Mouse (Mus musculus) midbrain, embryonic 14.5 days (tissue): Measurements from ENCODE around the gene Clip2. TPM values are rescaled to one million over a fixed set of nuclear protein-coding genes. Genes with fewer than 3 reads are reported as not detected.

Source experiments
- ATAC-seq: fragments of 200-750 bp; cut with Nextera tagmentation; 2 replicates; pipeline ENCODE4 v1.8.0; 2017; ENCODE audit warnings: moderate number of reproducible peaks, moderate library complexity; ENCODE audit not compliant: low FRiP score, low TSS enrichment
- DNase-seq: peaks from one replicate; pipeline ENCODE4 v3.0.0-alpha.2; 2015
- H3K27ac ChIP-seq: fragments of 300-500 bp; sonication (generic); replicated peaks from 2 replicates; pipeline ENCODE4 v1.5.1; 2014; ENCODE audit warnings: mild to moderate bottlenecking, low read depth, low read length, moderate library complexity
- H3K27me3 ChIP-seq: fragments of 300-500 bp; sonication (generic); 2 replicates; pipeline ENCODE4 v1.6.1; 2014; ENCODE audit warnings: low read length, control low read depth, mixed read lengths; ENCODE audit not compliant: control insufficient read depth, insufficient read depth
- H3K36me3 ChIP-seq: fragments of 300-500 bp; sonication (generic); 2 replicates; pipeline ENCODE4 v1.6.1; 2014; ENCODE audit warnings: low read length, control low read depth; ENCODE audit not compliant: control insufficient read depth, insufficient read depth
- H3K4me1 ChIP-seq: fragments of 300-500 bp; sonication (generic); 2 replicates; pipeline ENCODE4 v1.6.1; 2014; ENCODE audit warnings: mild to moderate bottlenecking, antibody characterized with exemption, low read length, control low read depth; ENCODE audit not compliant: control insufficient read depth, insufficient read depth
- H3K4me2 ChIP-seq: fragments of 300-500 bp; sonication (generic); 2 replicates; pipeline ENCODE4 v1.6.1; 2014; ENCODE audit warnings: mild to moderate bottlenecking, low read length, moderate library complexity
- H3K4me3 ChIP-seq: fragments of 300-500 bp; sonication (generic); replicated peaks from 2 replicates; pipeline ENCODE4 v1.5.1; 2014; ENCODE audit warnings: low read depth, low read length
- H3K9ac ChIP-seq: fragments of 300-500 bp; sonication (generic); replicated peaks from 2 replicates; pipeline ENCODE4 v1.6.1; 2014; ENCODE audit warnings: mild to moderate bottlenecking, low read length, moderate library complexity
- H3K9me3 ChIP-seq: fragments of 300-500 bp; sonication (generic); 2 replicates; pipeline ENCODE4 v1.6.1; 2016; ENCODE audit warnings: low read length, control low read depth, mixed read lengths; ENCODE audit not compliant: control insufficient read depth
- WGBS: fragments of 180-500 bp; shearing (Covaris S2); extraction: QIAGEN DNeasy Blood & Tissue Kit; methylation state at CpG from one replicate; pipeline ENCODE4 v1.1.7; 2014; 5-methylcytosine and 5-hydroxymethylcytosine counted together
- polyA plus RNA-seq: library from polyadenylated mRNA; unstranded; fragments of >200 nt; fragmentation: Nextera tagmentation; extraction: Ambion mirVana; gene quantifications from 2 replicates; pipeline ENCODE4 v1.2.1, GENCODE M21; 2014

The Clip2 gene
- polyA plus RNA-seq, 1 experiment from 2014 or later, result 18.2 TPM

GRCm38 (mm10) chr5:134507859-134508399, 44.3 kb downstream of the Clip2 start:
- Histone ChIP-seq H3K4me2 (no peak overlapping the region), H3K27ac (peak overlapping the region; percentile 32; the same call in 1 of the 2 replicates), H3K4me3 (no peak overlapping the region), H3K9ac (no peak overlapping the region), H3K4me1 (no peaks in the 10 kb centered on the region), H3K27me3 (no peaks in the 10 kb centered on the region), H3K36me3 (peaks cover 91% of the 10 kb centered on the region), H3K9me3 (no peaks in the 10 kb centered on the region)
- DNase-seq (no peak), ATAC-seq (no peak)
- WGBS, result 71% methylated on average over 5 of the region's 5 CpGs

GRCm38 (mm10) chr5:134507307-134507706, 44.9 kb downstream of the Clip2 start:
- H3K9ac ChIP-seq, result no peak overlapping the region
- no peaks in the 10 kb centered on the region for H3K9me3 ChIP-seq
- no peak overlapping the region for H3K4me2 ChIP-seq
- WGBS, result 22% methylated on average over 10 of the region's 10 CpGs
- peaks cover 91% of the 10 kb centered on the region for H3K36me3 ChIP-seq
- ATAC-seq (no peak), DNase-seq (peak; percentile 68)
- peak overlapping the region; percentile 32; the same call in 1 of the 2 replicates for H3K27ac ChIP-seq
- H3K27me3 ChIP-seq, result no peaks in the 10 kb centered on the region
- no peak overlapping the region for H3K4me3 ChIP-seq
- H3K4me1 ChIP-seq, result no peaks in the 10 kb centered on the region

GRCm38 (mm10) chr5:134505810-134506292, 46.4 kb downstream of the Clip2 start:
- Histone ChIP-seq H3K36me3 (peaks cover 91% of the 10 kb centered on the region), H3K4me1 (no peaks in the 10 kb centered on the region), H3K9ac (no peak overlapping the region), H3K27ac (no peak overlapping the region), H3K4me3 (no peak overlapping the region), H3K27me3 (no peaks in the 10 kb centered on the region), H3K9me3 (no peaks in the 10 kb centered on the region), H3K4me2 (no peak overlapping the region)
- WGBS, result 69% methylated on average over 9 of the region's 9 CpGs
- ATAC-seq, result peak; percentile 15; the same call in 1 of the 2 replicates
- peak; percentile 45 for DNase-seq

DNA sequence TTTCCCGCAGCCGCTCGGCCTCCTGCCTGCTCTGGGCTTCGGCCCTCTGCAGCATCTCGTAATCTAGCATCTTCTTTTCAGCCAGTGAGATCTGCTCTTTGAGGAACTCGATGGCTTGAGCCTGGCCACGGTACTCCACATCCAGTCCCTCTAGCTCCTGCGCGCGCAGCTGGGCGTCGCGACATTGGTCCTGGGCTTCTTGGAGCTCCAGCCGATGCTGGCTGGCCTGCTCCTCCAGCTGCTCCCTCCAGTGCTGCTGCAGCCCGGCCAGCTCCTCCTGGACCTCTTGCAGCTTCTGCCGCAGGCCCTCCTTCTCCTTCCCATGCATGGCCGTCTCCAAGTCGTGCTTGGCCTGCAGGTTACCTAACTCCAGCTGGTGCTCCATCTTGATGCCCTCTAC, 49.6 kb downstream of the Clip2 start:
- ATAC-seq (no peak), DNase-seq (no peak)
- peaks cover 89% of the 10 kb centered on the region for H3K36me3 ChIP-seq
- H3K27me3 ChIP-seq, result no peaks in the 10 kb centered on the region
- no peak overlapping the region for H3K9ac ChIP-seq
- no peak overlapping the region for H3K4me2 ChIP-seq
- 95% methylated on average over 18 of the region's 18 CpGs for WGBS
- H3K9me3 ChIP-seq, result no peaks in the 10 kb centered on the region
- H3K27ac ChIP-seq, result no peak overlapping the region
- no peak overlapping the region for H3K4me3 ChIP-seq
- H3K4me1 ChIP-seq, result no peaks in the 10 kb centered on the region

GRCm38 (mm10) chr5:134501453-134501852, 50.8 kb downstream of the Clip2 start:
- Histone ChIP-seq H3K9ac (no peak overlapping the region), H3K36me3 (peaks cover 91% of the 10 kb centered on the region), H3K27ac (no peak overlapping the region), H3K27me3 (no peaks in the 10 kb centered on the region), H3K4me1 (no peaks in the 10 kb centered on the region), H3K4me3 (no peak overlapping the region), H3K9me3 (no peaks in the 10 kb centered on the region), H3K4me2 (no peak overlapping the region)
- DNase-seq (peak; percentile 41), ATAC-seq (no peak)
- WGBS, result 80% methylated on average over 9 of the region's 9 CpGs

DNA sequence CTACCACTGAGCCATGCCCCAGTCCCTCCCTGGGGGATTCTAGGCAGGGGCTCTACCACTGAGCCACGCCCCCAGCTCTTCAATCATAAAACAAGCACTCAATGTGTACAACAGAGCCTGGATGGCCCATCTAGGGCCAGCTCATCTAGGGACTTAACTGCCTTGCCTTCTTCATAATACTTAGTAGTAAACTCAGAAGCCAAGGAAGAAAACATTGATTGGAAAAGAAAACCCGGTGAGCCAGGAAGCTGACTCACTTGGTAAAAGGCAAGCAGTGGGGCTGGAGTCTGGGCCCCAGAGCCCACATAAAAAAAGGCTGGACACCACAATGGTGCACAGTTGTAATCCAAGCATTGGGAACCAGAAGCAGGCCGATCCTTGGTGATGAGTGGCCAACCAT, 51.6 kb downstream of the Clip2 start:
- no peaks in the 10 kb centered on the region for H3K4me1 ChIP-seq
- no peaks in the 10 kb centered on the region for H3K9me3 ChIP-seq
- no peak overlapping the region for H3K27ac ChIP-seq
- H3K27me3 ChIP-seq, result no peaks in the 10 kb centered on the region
- DNase-seq (no peak), ATAC-seq (no peak)
- no peak overlapping the region for H3K4me3 ChIP-seq
- WGBS, result 93% methylated on average over 3 of the region's 3 CpGs
- H3K36me3 ChIP-seq, result peaks cover 94% of the 10 kb centered on the region
- H3K4me2 ChIP-seq, result no peak overlapping the region
- no peak overlapping the region for H3K9ac ChIP-seq

DNA sequence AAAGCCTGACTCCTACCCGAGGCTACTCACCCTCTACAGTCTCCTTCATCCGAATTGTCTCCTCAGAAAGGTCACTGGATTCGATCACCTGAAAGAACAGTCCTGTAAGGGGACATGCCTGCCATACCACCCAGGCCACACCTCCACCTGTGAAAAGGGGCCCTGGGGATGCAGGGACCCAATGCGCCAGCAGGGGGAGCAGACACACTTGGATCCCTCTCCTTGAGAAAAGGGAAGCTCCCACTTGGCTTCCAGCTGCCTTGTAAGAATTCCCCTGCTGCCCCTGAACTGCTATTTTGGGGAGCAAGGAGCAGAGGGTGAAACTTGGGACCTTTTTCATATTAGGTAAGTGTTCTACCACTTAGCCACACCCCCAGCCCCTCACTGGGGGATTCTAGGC, 52.2 kb downstream of the Clip2 start:
- H3K4me1 ChIP-seq, result no peaks in the 10 kb centered on the region
- ATAC-seq (no peak), DNase-seq (peak; percentile 49)
- H3K4me2 ChIP-seq, result no peak overlapping the region
- H3K9me3 ChIP-seq, result no peaks in the 10 kb centered on the region
- peaks cover 94% of the 10 kb centered on the region for H3K36me3 ChIP-seq
- no peak overlapping the region for H3K4me3 ChIP-seq
- H3K27ac ChIP-seq, result no peak overlapping the region
- H3K9ac ChIP-seq, result no peak overlapping the region
- no peaks in the 10 kb centered on the region for H3K27me3 ChIP-seq
- 82% methylated on average over 4 of the region's 4 CpGs for WGBS

- peaks cover 92% of the 10 kb centered on the region for H3K36me3 ChIP-seq
These were observed 55.2 kb downstream of the Clip2 start for GRCm38 (mm10) chr5:134497026-134497425.

DNA sequence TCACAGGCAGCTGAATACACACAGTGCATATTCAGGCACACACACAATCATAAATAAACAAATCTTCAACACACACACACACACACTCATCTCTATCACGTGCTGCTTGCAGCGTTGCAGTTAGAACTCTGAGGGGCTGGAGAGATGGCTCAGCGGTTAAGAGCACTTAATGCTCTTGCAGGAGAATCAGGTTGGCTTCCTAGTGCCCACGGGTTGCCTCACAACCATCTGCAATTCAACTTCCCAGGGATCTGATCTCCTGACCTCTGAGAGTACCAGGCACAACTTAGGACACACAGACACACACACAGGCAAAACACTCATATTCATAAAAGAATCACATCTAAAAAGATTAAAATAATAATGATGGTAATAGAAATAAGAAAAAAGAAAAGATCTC, 56.4 kb downstream of the Clip2 start:
- WGBS, result 87% methylated on average over 4 of the region's 4 CpGs

More at GRCm38 (mm10) chr5:134497026-134497425, 55.2 kb downstream of the Clip2 start:
- no peak overlapping the region for H3K4me2 ChIP-seq
- H3K9me3 ChIP-seq, result no peaks in the 10 kb centered on the region
- H3K4me3 ChIP-seq, result no peak overlapping the region
- ATAC-seq, result no peak
- no peak for DNase-seq
- WGBS, result 94% methylated on average over 5 of the region's 5 CpGs
- H3K9ac ChIP-seq, result no peak overlapping the region
- no peaks in the 10 kb centered on the region for H3K27me3 ChIP-seq
- H3K27ac ChIP-seq, result no peak overlapping the region
- no peaks in the 10 kb centered on the region for H3K4me1 ChIP-seq

More for the DNA sequence above, 56.4 kb downstream of the Clip2 start:
- H3K9ac ChIP-seq, result no peak overlapping the region
- no peak overlapping the region for H3K4me2 ChIP-seq
- no peaks in the 10 kb centered on the region for H3K4me1 ChIP-seq
- H3K27me3 ChIP-seq, result no peaks in the 10 kb centered on the region
- DNase-seq, result no peak
- no peak for ATAC-seq
- H3K27ac ChIP-seq, result no peak overlapping the region
- H3K36me3 ChIP-seq, result peaks cover 90% of the 10 kb centered on the region
- no peaks in the 10 kb centered on the region for H3K9me3 ChIP-seq
- no peak overlapping the region for H3K4me3 ChIP-seq
